Mouse (Mus musculus): ENCODE measurements around the gene Gmip.

Gmip gene

GRCm38 (mm10) chr8:69803366-69803765 lies 5.1 kb upstream of the Gmip start:
- DNase-seq (ENCODE audit: low spot score): no peak

GRCm38 (mm10) chr8:69804537-69804936 lies 3.9 kb upstream of the Gmip start:
- no peak for DNase-seq (ENCODE audit: low spot score)

GRCm38 (mm10) chr8:69805086-69805485 lies 3.4 kb upstream of the Gmip start:
- no peak for DNase-seq (ENCODE audit: low spot score)

- DNase-seq (ENCODE audit: low spot score): no peak
Measured at GRCm38 (mm10) chr8:69805491-69805890, 3.0 kb upstream of the Gmip start.

GRCm38 (mm10) chr8:69807236-69807635 lies 1.2 kb upstream of the Gmip start:
- DNase-seq (ENCODE audit: low spot score): no peak

GRCm38 (mm10) chr8:69808864-69809403 lies 455 bp downstream of the Gmip start:
- peak; percentile 53 for DNase-seq (ENCODE audit: low spot score)

GRCm38 (mm10) chr8:69809820-69810219 lies 1.3 kb downstream of the Gmip start:
- DNase-seq (ENCODE audit: low spot score): no peak

GRCm38 (mm10) chr8:69814881-69815280 lies 6.4 kb downstream of the Gmip start:
- DNase-seq (ENCODE audit: low spot score): no peak

- no peak for DNase-seq (ENCODE audit: low spot score)
Measured at GRCm38 (mm10) chr8:69815396-69815795, 6.9 kb downstream of the Gmip start.

- no peak for DNase-seq (ENCODE audit: low spot score)
Measured at GRCm38 (mm10) chr8:69820466-69820865, 12.0 kb downstream of the Gmip start.

- DNase-seq (ENCODE audit: low spot score): peak; percentile 80
Measured at GRCm38 (mm10) chr8:69821971-69822385, 13.5 kb downstream of the Gmip start.

- DNase-seq (ENCODE audit: low spot score): peak; percentile 91
Measured at GRCm38 (mm10) chr8:69822386-69823191, 14.1 kb downstream of the Gmip start, which contains the start of gene Lpar2. Gene Lpar2, plus strand, starts transcription at chr8:69822429.

- no peak for DNase-seq (ENCODE audit: low spot score)
Measured at GRCm38 (mm10) chr8:69826371-69826770, 17.9 kb downstream of the Gmip start.

- peak; percentile 99 for DNase-seq (ENCODE audit: low spot score)
Measured at GRCm38 (mm10) chr8:69832298-69832853, 23.9 kb downstream of the Gmip start, which contains the start of gene Pbx4. Gene Pbx4, plus strand, starts transcription at chr8:69832491.

- no peak for DNase-seq (ENCODE audit: low spot score)
Measured at GRCm38 (mm10) chr8:69837057-69837682, 28.7 kb downstream of the Gmip start.

- no peak for DNase-seq (ENCODE audit: low spot score)
Measured at GRCm38 (mm10) chr8:69847167-69848065, 38.9 kb downstream of the Gmip start.

- DNase-seq (ENCODE audit: low spot score): no peak
Measured at GRCm38 (mm10) chr8:69848951-69849350, 40.5 kb downstream of the Gmip start.

GRCm38 (mm10) chr8:69849899-69850298 lies 41.4 kb downstream of the Gmip start:
- peak; percentile 17 for DNase-seq (ENCODE audit: low spot score)

- DNase-seq (ENCODE audit: low spot score): no peak
Measured at GRCm38 (mm10) chr8:69850926-69851506, 42.5 kb downstream of the Gmip start.

GRCm38 (mm10) chr8:69853869-69854268 lies 45.4 kb downstream of the Gmip start:
- no peak for DNase-seq (ENCODE audit: low spot score)

GRCm38 (mm10) chr8:69860807-69861206 lies 52.3 kb downstream of the Gmip start:
- DNase-seq (ENCODE audit: low spot score): peak; percentile 37
